Mouse (Mus musculus) lung, postnatal 25 days (tissue): ENCODE data around the gene Mettl23.
"Not testable (repeated sequence)": the region's sequence is repeated elsewhere in the genome, so short reads cannot be mapped to it uniquely, and the experiment has no call there.

Source experiments
- DNase-seq: peaks from one replicate; pipeline ENCODE4 v3.0.0; 2022; ENCODE audit warnings: low spot score

The Mettl23 gene

DNA sequence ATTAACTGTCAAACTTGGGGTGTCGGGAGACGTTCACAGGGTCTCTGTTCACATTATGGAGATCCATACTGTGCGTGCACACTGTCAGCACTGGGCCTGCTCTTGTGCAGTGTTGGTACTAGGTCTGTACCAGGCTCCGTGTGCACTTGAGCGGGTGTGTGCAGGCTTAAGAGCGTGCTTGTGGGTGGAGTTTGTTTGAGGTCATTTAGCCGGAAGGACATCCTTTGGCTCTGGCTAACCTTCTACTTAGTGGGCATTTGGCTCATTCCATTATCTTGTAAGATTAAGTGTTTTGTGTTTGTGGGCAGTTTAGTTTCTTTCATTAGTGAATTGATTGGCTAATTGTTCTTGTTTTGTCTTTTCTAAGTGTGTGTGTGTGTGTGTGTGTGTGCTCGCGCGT is 39.4 kb downstream of the Mettl23 start:
- no peak for DNase-seq

DNA sequence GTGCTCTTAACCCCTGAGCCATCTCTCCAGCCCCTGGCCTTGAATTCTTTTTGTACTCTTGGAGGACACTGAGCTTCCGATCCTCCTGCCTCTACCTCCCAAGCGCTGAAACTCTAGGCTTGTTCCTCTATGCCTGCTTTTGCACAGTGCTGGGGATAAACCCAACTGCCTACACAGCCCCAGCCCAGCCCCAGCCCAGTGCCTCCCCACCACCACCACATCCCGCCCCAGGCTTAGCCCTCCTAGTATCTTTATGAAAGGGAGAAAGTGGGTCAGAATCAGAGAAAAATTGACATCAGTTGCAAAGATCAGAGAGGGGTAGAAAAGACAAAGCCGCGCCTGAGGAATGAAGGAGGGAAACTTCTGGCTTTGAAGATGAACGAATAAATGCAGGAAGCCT is 41.0 kb downstream of the Mettl23 start:
- DNase-seq = no peak

DNA sequence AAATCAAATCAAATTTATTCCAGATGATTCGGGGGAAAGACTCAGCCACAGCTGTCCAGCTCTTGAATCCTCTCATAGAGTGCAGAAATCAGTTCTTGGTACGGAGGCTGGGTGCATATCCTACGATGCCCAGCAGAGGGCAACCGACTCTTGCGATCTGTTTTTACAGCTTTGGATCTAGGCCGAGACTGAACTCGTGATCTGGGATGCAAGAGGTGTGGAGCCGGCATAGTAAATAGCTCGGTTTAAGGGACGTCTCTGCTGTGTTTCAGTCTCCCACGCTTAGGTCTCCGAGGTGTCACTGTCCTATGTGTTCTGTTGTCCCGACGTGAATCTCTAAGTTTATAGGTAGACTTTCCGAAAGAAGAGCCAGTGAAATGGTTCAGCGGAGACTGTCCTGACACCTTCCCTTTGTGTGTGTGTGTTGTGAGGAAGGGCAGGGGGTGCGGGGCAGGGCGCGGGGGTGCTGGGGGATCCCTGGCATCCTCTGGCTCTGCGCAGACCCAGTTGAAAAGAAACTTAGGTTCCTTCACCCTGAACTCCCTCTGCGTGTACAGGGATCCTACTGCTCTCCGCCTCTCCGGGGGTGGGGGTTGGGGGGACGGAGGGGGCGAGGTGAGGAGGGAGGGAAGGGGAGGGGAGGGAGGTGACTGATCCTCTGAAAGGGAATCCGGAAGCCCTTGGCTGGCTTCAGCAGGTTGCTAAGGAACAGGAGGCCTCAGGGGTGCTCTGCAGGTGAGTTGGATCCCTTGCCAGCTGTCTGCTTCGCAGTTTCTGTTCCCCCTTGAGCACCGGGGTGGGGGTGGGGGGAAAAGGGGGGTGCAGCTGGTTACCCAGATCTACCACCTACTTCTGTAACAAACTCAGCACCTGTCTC is 42.4 kb downstream of the Mettl23 start:
- DNase-seq = peak; percentile 73

DNA sequence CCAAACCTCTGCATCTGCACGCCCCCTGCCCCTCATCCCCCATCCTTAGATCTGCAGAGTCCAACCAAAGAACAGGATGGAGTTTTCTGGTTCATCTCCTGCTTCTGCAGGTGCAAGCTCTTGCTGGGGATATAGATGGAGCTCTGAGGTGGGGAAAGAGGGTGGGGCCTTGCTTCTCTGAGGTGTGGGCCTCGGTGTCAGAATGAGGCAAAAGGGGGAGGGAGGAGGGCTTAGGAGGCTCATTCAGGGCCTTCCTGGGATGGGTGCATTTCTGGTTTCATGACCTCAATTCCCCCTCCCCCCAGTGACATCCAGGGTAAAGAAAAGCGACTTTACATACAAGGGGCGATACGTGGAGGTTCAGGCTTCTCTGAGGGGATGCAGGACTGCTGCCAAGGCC is 44.1 kb downstream of the Mettl23 start:
- no peak for DNase-seq

DNA sequence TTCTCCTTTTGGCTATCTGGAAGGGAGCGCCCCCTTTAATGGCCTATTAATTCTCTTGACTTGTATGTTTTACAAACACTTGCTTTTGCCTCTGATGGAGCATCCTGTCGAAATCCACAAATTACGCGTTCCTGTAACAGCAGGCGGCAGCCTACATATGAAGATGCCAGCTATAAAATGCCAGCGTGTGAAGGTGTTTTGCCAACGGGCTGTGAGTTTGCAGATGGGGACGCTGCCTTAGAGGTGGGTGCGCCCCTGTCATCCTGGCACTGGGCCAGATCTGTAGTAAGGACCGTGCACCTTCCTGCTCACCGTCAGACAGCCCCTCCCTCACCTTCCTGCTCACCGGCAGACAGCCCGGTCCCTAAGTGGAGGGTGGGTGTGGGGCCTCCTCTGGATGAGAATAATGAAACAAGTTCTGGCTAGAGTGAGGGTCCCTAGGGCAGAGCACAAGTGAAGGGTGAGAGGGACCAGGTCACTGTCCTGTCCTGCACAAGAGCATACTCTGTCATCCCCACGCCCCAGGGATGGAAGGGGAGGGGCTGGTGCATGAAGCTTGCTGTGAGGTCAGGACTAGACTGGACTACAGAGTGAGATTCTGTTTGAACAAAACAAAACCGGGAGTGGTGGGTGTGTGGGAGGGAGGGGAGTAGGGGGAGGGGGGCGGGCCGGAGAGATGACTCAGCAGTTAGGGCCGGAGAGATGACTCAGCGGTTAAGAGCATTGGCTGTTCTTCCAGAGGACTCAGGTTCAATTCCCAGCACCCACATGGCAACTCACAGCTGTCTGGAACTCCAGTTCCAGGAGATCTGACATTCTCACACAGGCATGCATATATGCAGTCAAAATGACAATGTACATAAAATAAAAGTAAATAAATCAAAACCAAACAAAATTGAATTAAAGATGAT is 50.7 kb downstream of the Mettl23 start:
- DNase-seq = no peak

DNA sequence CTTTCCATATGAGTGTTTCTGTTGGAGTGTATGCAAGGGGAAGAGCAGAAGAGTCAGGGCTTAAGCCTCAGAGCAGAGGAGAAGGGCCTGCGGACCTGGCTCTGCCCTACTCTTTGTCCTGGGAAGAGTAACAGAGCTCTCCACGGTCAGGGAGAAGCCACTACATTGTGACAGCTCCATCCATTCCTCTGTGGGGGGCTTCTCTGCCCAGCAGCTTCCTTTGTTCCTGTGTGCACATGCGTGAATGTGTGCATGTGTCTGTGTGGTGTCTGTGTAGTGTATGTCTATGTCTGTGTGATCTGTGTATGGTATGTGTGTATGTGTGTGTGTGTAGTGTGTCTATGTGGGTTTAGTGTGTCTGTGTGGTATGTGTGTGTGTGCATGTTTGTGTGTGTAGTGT is 52.3 kb downstream of the Mettl23 start:
- DNase-seq = no peak

DNA sequence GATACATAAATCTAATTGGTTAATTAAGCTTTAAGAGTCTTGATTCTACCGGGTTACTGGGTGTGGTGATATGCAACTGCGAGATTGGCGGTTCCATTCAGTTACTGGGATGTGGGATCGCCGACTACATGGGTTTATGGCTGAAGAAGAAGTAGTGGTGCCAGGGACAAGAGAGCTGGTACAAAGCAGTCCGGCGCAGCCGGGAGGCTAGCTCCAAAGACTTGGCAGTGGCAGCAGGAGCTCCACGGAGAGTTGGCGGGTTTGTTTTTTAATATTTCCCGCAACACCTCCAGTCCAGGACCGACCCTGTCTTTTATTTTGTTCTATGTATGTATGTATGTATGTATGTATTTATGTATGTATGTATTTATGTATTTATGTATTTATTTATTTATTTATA is 56.2 kb downstream of the Mettl23 start:
- DNase-seq = no peak

DNA sequence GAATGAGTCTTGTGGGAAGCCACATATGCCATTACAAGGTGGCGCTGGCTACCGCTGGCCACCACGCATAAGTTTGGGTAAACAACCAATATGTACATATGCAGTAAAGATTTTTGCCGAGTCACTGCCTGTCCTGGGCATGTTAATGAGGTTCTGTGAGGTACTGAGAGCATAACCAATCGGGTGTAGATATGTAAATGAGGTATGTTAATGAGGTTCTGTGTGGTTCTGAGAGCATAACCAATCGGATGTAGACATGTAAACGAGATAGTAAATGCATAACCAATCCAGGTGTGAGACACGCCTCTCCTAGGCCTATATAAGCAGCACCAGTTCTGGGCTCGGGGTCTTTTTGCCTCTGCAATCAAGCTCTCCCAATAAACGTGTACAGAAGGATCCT is 59.5 kb downstream of the Mettl23 start:
- not testable (repeated sequence) for DNase-seq
